Mouse (Mus musculus) kidney, adult 9 months (tissue): ENCODE data around the gene Hrc.

Source experiments
- DNase-seq: peaks from one replicate; pipeline ENCODE4 v3.0.0; 2022

Gene Hrc

DNA sequence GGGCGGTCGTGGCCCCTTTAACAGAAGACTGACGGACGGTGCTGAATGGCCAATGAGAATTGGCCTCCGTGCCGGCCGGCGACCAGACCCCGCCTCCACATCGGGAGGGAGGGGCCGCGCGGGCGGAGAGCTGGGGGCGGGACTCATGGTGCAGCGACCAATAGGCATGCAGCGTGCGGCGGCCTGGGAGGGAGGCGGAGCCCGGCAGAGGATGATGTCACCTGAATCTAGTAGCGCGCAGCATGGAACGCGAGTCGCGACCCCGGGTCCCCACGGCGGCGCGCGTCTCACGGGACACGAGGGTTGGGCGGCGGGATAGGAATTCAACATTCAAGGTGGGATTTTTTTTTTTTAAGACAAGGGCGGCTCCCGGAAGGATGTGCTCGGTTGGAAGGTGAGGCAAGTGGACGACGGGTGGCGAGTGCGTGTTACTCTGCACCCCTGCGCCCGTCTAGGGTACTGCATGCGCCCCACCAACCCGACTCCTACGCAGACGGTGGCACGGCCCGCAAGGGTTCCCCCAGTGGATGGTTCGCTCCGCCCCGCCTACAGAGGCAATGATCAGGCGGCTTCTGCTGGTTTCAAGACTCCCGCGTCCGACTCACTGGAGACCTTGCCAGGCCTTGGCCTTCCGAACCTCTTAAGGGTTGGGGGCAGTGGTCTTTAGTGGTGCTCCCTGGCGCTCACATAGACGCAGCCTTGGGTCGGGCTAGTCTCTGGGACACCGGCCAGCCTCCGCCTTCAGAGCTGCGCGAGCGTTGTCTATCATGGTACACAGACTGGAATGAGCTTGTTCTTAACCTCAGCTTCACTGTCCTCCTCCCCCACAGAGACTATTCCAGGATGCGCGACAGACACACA is 32.2 kb downstream of the Hrc start:
- peak; percentile 97 for DNase-seq

DNA sequence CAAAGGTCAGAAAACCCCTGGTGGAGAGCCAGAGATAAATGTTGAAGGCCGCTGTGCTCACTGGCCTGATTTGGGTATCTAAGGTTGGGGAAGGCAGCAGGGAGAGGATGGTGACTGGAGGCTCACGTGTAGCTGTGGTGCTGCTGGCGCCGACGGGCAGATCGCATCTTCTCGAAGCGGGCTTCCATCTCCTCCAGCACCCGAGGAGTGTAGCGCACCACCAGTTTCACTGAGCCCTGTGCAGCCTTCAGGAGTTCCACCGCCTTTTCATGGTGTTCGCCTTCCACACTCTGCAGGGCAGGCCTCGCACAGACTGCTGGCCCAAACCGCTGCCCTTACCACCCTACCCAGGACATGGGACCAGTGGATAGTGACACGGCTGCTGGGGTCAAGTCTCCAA is 33.1 kb downstream of the Hrc start:
- DNase-seq, result no peak

DNA sequence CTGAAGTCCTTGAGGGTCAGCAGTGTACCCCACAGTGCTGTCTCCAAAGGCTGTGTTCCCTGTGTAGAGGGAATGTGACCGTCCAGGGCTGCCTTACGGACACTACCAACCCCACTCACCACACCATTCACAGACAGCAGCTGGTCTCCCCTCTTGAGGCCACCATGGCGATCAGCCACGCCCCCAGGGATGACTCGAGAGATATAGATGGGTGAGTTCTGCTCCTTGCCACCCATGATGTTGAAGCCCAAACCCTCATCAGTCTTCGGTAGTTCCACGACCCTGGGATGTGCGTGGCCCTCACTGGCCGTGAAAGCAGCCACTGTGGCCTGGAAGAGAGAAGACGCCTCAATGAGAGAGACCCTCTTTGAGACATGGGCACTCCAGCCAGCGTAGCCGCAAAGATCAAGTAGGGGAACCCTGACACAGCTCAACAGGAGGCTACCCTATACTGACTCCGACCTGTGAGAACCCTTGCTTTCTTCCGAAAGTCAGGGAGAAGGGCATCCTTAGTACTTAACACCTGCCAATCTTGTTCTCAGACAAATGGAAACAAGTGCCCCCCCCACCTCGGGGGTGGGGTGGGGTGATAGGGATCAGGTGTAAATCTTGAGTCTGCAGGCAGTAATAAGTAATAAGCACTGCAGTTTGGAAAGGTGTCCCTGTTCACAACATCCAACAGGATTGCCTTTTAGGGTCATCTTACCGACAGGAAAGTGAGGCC is 34.1 kb downstream of the Hrc start:
- DNase-seq, result no peak

GRCm38 (mm10) chr7:45369836-45370474 is 34.9 kb downstream of the Hrc start:
- DNase-seq, result no peak

- peak; percentile 92 for DNase-seq
Observed at GRCm38 (mm10) chr7:45370475-45371311, 35.6 kb downstream of the Hrc start, which contains the start of gene Lin7b. TSS of gene Lin7b (minus strand) at chr7:45370583.

DNA sequence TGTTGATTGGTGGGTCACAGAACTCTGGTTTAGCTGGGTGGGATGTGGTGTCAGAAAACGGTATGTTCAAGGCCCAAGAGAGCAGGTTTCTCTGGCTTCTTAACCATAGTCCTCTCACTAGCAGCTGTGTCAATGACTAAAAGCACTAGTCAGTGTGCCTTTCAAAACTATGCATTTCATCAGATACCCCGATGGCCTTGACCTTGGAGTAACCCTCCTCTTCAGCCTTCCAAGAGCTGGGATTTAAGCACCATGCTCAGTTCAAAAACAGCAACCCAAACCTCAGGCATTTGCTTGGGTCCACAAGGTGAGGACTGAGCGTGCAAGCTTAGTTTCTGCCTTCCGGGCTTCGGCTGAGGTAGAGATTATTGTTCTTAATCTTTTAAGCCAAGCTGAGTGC is 37.3 kb downstream of the Hrc start:
- no peak for DNase-seq

- no peak for DNase-seq
Observed at GRCm38 (mm10) chr7:45374620-45375019, 39.5 kb downstream of the Hrc start.

GRCm38 (mm10) chr7:45376057-45376456 is 41.0 kb downstream of the Hrc start:
- DNase-seq, result no peak

GRCm38 (mm10) chr7:45386077-45386476 is 51.0 kb downstream of the Hrc start:
- no peak for DNase-seq
